Mouse (Mus musculus) forebrain, postnatal 0 days (tissue): ENCODE measurements around the gene Fam3a. TPM values are rescaled to one million over a fixed set of nuclear protein-coding genes. Genes with fewer than 3 reads are reported as not detected.

Experiments used
- ATAC-seq: fragments of 200-750 bp; cut with Nextera tagmentation; 2 replicates; pipeline ENCODE4 v1.8.0; 2017; ENCODE audit warnings: mild to moderate bottlenecking, moderate library complexity
- DNase-seq: peaks from one replicate; pipeline ENCODE4 v3.0.0-alpha.2; 2015
- H3K27ac ChIP-seq: fragments of 300-500 bp; sonication (generic); 2 replicates; pipeline ENCODE4 v1.5.1; 2014; ENCODE audit warnings: low read depth, mild to moderate bottlenecking, antibody characterized with exemption, low read length, moderate library complexity, mixed read lengths
- H3K27me3 ChIP-seq: fragments of 300-500 bp; sonication (generic); 2 replicates; pipeline ENCODE4 v1.6.1; 2014; ENCODE audit warnings: mild to moderate bottlenecking, low read length, mixed read lengths; ENCODE audit not compliant: insufficient read depth
- H3K36me3 ChIP-seq: fragments of 300-500 bp; sonication (generic); 2 replicates; pipeline ENCODE4 v1.6.1; 2014; ENCODE audit warnings: mild to moderate bottlenecking, moderate library complexity; ENCODE audit not compliant: insufficient read depth
- H3K4me1 ChIP-seq: fragments of 300-500 bp; sonication (generic); 2 replicates; pipeline ENCODE4 v1.6.1; 2014; ENCODE audit warnings: antibody characterized with exemption; ENCODE audit not compliant: insufficient read depth
- H3K4me2 ChIP-seq: fragments of 300-500 bp; sonication (generic); 2 replicates; pipeline ENCODE4 v1.6.1; 2014; ENCODE audit warnings: low read depth, mild to moderate bottlenecking, moderate library complexity
- H3K4me3 ChIP-seq: fragments of 300-500 bp; sonication (generic); 2 replicates; pipeline ENCODE4 v1.5.1; 2014; ENCODE audit warnings: low read depth, low read length, mixed read lengths
- H3K9ac ChIP-seq: fragments of 300-500 bp; sonication (generic); 2 replicates; pipeline ENCODE4 v1.6.1; 2014; ENCODE audit warnings: mild to moderate bottlenecking
- H3K9me3 ChIP-seq: fragments of 300-500 bp; sonication (generic); 2 replicates; pipeline ENCODE4 v1.6.1; 2016; ENCODE audit warnings: low read length
- CTCF ChIP-seq: sonication (generic); IDR thresholded peaks from 2 replicates; pipeline ENCODE4 v1.5.1; 2016; ENCODE audit warnings: antibody characterized with exemption, control low read depth, low read depth
- WGBS: fragments of 180-500 bp; shearing (Covaris S2); extraction: QIAGEN DNeasy Blood & Tissue Kit; methylation state at CpG from one replicate; pipeline ENCODE4 v1.1.7; 2014; 5-methylcytosine and 5-hydroxymethylcytosine counted together
- polyA plus RNA-seq: library from polyadenylated mRNA; unstranded; fragments of >200 nt; fragmentation: Nextera tagmentation; extraction: Ambion mirVana; gene quantifications from 2 replicates; pipeline ENCODE4 v1.2.1, GENCODE M21; 2015
- total RNA-seq: library from RNA; depleted of rRNA; stranded (reverse); fragments of >200 nt; gene quantifications from 2 replicates; pipeline ENCODE4 v1.2.3, GENCODE M21; 2014; rRNA removed

Fam3a gene
- total and polyA plus RNA-seq, 2 experiments from 2014 or later, result 31.6 to 33.6 TPM

- 39% methylated on average over 13 of the region's 13 CpGs for WGBS
- H3K36me3 ChIP-seq, result no peaks in the 10 kb centered on the region
- H3K4me2 ChIP-seq, result peak overlapping the region; percentile 51
- no peaks in the 10 kb centered on the region for H3K9me3 ChIP-seq
- ATAC-seq (peak; percentile 74), DNase-seq (peak; percentile 9)
- H3K4me3 ChIP-seq, result peak overlapping the region; percentile 35
- TF ChIP-seq CTCF, result no peak
- H3K4me1 ChIP-seq, result no peaks in the 10 kb centered on the region
- peak overlapping the region; percentile 54 for H3K9ac ChIP-seq
- peak overlapping the region; percentile 66 for H3K27ac ChIP-seq
- no peaks in the 10 kb centered on the region for H3K27me3 ChIP-seq
Measured at GRCm38 (mm10) chrX:74352645-74353466, 40.2 kb downstream of the Fam3a start.

Other genes with a start within 250 kb of the Fam3a start
- gene Tex28, start 225.4 kb downstream of the Fam3a start, total RNA-seq, result not detected in 2 replicates
- gene Tex28, start 225.4 kb downstream of the Fam3a start, polyA plus RNA-seq, result not detected in 2 replicates
- not detected in 2 replicates for gene Tktl1, start 216.0 kb downstream of the Fam3a start, total RNA-seq
- gene Tktl1, start 216.0 kb downstream of the Fam3a start, polyA plus RNA-seq, result 0.06 TPM in 1 of 2 replicates, not detected in the other
- 327 and 336 TPM in 2 replicates for gene Flna, start 143.5 kb downstream of the Fam3a start, total RNA-seq
- gene Flna, start 143.5 kb downstream of the Fam3a start, polyA plus RNA-seq, result 35.5 and 45.1 TPM in 2 replicates
- gene Emd, start 138.6 kb downstream of the Fam3a start, total RNA-seq, result 51.6 and 73.2 TPM in 2 replicates
- gene Emd, start 138.6 kb downstream of the Fam3a start, polyA plus RNA-seq, result 16.9 and 21.0 TPM in 2 replicates
- 2,018 and 2,171 TPM in 2 replicates for gene Rpl10, start 122.5 kb downstream of the Fam3a start, total RNA-seq
- gene Rpl10, start 122.5 kb downstream of the Fam3a start, polyA plus RNA-seq, result 467 and 512 TPM in 2 replicates
- 54.5 and 80.6 TPM in 2 replicates for gene Taz, start 111.4 kb downstream of the Fam3a start, total RNA-seq
- gene Taz, start 111.4 kb downstream of the Fam3a start, polyA plus RNA-seq, result 45.7 and 58.1 TPM in 2 replicates
- 1.3 and 2.2 TPM in 2 replicates for gene Dnase1l1, start 110.9 kb downstream of the Fam3a start, total RNA-seq
- 3.1 and 3.4 TPM in 2 replicates for gene Dnase1l1, start 110.9 kb downstream of the Fam3a start, polyA plus RNA-seq
- gene Atp6ap1, start 96.2 kb downstream of the Fam3a start, total RNA-seq, result 215 and 250 TPM in 2 replicates
- 260 and 318 TPM in 2 replicates for gene Atp6ap1, start 96.2 kb downstream of the Fam3a start, polyA plus RNA-seq
- 457 and 498 TPM in 2 replicates for gene Gdi1, start 88.3 kb downstream of the Fam3a start, total RNA-seq
- gene Gdi1, start 88.3 kb downstream of the Fam3a start, polyA plus RNA-seq, result 761 and 979 TPM in 2 replicates
- gene Fam50a, start 80.2 kb downstream of the Fam3a start, total RNA-seq, result 16.2 and 16.8 TPM in 2 replicates
- 49.6 and 64.3 TPM in 2 replicates for gene Fam50a, start 80.2 kb downstream of the Fam3a start, polyA plus RNA-seq
- 109 and 143 TPM in 2 replicates for gene Plxna3, start 64.2 kb downstream of the Fam3a start, total RNA-seq
- gene Plxna3, start 64.2 kb downstream of the Fam3a start, polyA plus RNA-seq, result 17.7 and 22.9 TPM in 2 replicates
- gene Lage3, start 39.7 kb downstream of the Fam3a start, total RNA-seq, result 62.5 and 67.3 TPM in 2 replicates
- 68.7 and 80.4 TPM in 2 replicates for gene Lage3, start 39.7 kb downstream of the Fam3a start, polyA plus RNA-seq
- gene Ubl4a, start 20.1 kb downstream of the Fam3a start, total RNA-seq, result 39.5 and 47.0 TPM in 2 replicates
- gene Ubl4a, start 20.1 kb downstream of the Fam3a start, polyA plus RNA-seq, result 73.9 and 77.4 TPM in 2 replicates
- gene Slc10a3, start 19.9 kb downstream of the Fam3a start, total RNA-seq, result 6.5 and 6.6 TPM in 2 replicates
- 4.6 and 4.8 TPM in 2 replicates for gene Slc10a3, start 19.9 kb downstream of the Fam3a start, polyA plus RNA-seq
- gene Ikbkg, start within 50 bp of the Fam3a start, total RNA-seq, result 30.6 and 41.4 TPM in 2 replicates
- gene Ikbkg, start within 50 bp of the Fam3a start, polyA plus RNA-seq, result 11.0 and 13.7 TPM in 2 replicates
- 47.6 and 50.5 TPM in 2 replicates for gene G6pdx, start 35.9 kb upstream of the Fam3a start, total RNA-seq
- 45.1 and 48.8 TPM in 2 replicates for gene G6pdx, start 35.9 kb upstream of the Fam3a start, polyA plus RNA-seq
- gene Gm6880, start 88.1 kb upstream of the Fam3a start, total RNA-seq, result 0.38 TPM in 1 of 2 replicates, not detected in the other
- not detected in 2 replicates for gene Gm6880, start 88.1 kb upstream of the Fam3a start, polyA plus RNA-seq
- not detected in 2 replicates for gene Olfr1326-ps1, start 181.6 kb upstream of the Fam3a start, total RNA-seq
- gene Olfr1326-ps1, start 181.6 kb upstream of the Fam3a start, polyA plus RNA-seq, result not detected in 2 replicates
- not detected in 2 replicates for gene Olfr1325, start 199.4 kb upstream of the Fam3a start, total RNA-seq
- gene Olfr1325, start 199.4 kb upstream of the Fam3a start, polyA plus RNA-seq, result not detected in 2 replicates